Mouse (Mus musculus) embryo, embryonic 11.5 days (tissue): ENCODE data around the gene Corin.

Experiments
- DNase-seq: peaks from one replicate; pipeline ENCODE4 v3.0.0-alpha.2; 2012; ENCODE audit warnings: low read depth, low spot score

The Corin gene

DNA sequence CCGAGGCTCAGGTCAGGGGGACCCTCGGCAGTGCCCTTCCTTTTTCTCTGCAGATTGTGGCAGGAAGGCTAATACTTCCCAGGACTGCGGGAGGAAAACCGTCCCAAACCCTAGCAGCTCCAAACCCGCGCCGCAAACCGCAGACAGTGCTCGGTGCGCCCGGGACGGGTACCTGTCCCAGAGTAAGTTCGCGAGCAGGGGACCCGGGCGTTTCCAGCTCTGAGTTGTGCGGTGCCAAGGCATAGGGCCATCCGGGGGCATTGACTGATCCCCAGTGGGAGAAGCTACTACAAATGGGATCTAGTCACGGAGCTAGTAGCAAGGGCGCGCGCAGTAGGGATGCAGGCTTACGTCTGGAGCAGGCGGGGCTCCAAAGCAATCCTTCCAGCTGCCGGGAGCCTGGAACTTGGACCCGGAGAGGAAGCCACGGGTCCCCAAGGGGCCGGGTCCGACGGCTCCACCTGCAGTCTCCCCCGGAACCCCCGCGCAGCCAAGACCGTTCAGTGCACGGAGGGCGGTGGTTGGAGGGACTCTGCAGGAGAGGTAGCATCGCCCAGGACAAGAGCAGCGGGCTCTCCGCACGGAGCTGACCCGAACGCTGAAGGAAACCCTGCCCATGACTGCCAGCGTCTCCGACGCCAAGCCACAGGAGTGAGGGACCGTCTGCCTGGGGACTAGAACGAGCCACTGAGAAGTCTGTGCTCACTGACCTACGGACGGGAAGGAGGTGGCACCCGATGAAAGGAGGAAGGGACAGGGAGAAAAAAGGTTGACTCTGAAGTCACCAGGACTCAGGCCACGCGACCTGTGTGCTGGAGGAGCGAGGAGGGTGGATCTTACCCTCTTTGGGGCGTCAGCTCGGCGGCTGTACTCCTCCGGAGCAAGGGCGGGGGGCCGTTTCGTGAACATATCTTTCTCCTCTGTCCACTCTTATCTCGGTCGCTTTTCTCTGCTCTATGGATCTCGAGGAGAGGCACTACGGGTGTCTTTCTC lies at the start of gene Corin:
Gene Corin (minus strand): TSS at position 943 of the 993 bp plus-strand sequence.
- no peak for DNase-seq

- no peak for DNase-seq
Measured at GRCm38 (mm10) chr5:72551209-72551608, 46.9 kb upstream of the Corin start.

DNA sequence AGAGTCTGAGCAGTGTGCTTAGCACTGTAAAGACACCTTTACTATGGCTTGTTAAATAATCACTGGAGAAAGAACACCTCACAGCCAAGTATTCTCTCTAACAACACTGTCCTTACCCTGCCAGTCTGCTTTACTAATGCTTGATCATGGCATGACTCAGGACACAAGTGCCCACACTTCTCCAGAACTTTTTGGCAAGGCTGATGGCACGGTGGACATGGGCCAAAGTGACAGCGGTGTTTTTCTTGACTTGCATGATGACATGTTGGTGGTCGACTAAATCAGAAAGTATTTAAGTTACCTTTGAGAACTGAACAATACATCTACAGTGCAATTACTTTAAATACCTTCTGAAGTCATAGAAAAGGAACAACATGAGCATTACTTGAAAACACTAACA lies 24.6 kb upstream of the Corin start:
- DNase-seq = no peak

DNA sequence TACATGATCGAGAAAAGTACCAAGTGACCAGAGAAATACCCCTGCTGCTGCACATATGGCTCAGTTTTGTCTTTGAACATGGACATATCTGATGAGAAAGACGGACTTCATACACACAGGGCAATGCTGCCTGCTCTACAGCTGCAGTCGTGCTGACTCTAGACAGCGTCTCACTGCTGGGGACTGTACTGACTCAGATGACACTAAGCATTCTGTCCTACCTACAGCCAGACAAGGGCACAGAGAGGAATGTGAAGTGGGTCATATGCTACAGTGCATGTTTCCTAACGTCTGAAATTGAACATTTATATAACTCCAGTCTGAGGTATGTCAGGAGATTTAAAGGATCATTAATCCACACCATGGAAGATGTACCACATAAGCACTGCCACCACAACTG lies 9.5 kb upstream of the Corin start:
- DNase-seq = no peak

GRCm38 (mm10) chr5:72505740-72506139 lies 1.5 kb upstream of the Corin start:
- no peak for DNase-seq

DNA sequence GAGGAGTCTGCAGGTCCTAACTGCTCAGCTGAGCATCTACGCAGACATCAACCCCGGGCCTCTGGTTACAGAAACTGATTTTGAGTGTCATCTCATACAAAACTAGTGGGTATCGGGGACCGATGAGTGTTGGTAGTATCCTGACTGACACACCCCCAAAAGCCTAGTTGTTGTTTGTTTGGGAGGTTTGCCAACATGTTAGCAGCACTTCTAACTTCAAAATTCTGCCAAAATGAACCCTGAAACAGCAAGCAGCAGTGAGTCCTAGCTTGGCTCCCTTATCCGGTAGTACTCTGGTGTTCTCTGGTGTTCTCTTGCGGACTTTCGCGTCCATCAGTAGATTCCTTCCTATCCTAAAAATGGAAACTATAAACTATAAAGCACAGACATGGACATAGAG lies 1.5 kb downstream of the Corin start:
- DNase-seq = no peak

GRCm38 (mm10) chr5:72501763-72502162 lies 2.5 kb downstream of the Corin start:
- no peak for DNase-seq

GRCm38 (mm10) chr5:72498271-72498670 lies 6.0 kb downstream of the Corin start:
- DNase-seq = no peak

GRCm38 (mm10) chr5:72496756-72497155 lies 7.5 kb downstream of the Corin start:
- DNase-seq = no peak

GRCm38 (mm10) chr5:72493906-72494305 lies 10.4 kb downstream of the Corin start:
- no peak for DNase-seq

- DNase-seq = no peak
Measured at GRCm38 (mm10) chr5:72491232-72491631, 13.0 kb downstream of the Corin start.

DNA sequence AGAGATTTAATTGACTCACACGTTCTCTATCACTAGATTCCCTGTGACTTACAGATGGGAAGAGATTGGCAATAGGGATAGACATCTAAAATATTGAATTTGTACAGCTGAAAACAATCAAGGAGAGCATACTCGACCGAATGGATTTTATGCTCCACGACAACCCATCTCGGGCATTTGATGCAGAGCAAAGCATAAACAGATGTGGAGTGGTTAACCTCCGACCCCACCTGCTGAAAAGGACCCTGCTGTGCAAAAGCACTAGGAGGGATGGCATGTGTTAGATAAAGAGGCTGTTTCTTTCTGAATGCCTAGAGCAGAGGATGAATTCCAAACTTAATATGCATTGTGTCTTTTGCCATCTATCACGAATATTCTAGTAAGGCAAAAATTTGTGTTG lies 23.8 kb downstream of the Corin start:
- DNase-seq = no peak

DNA sequence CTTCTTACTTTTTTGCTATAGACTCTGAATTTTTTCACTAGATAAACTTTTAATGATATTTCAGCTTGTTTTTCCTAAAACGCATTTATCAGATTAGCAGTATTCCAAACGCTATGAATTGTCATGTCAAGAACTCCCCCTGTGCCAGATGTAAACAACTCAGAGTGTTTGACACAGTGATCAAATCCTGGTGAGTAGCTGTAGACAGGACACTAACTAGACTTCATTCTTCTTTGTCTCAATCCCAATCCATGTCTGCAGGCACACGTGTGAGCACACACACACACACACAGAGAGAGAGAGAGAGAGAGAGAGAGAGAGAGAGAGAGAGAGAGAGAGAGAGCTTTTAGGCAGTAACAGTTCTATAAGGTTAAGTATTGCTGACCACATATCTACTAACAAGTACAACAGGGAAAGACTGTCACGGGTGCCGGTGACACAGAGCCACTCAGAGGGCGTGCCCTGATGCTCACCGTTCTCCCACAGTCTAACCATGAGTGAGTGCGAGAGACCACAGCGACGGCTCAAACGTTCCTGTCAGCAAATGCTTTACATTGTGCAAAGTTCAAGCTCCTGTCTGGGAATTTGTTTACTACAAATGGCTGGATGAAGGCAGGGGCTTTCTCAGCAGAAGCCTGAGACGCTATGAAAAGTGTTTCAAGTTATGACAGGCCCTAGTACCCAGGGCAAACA lies 31.8 kb downstream of the Corin start:
- DNase-seq = no peak

- DNase-seq = no peak
Measured at GRCm38 (mm10) chr5:72471746-72472145, 32.5 kb downstream of the Corin start.

DNA sequence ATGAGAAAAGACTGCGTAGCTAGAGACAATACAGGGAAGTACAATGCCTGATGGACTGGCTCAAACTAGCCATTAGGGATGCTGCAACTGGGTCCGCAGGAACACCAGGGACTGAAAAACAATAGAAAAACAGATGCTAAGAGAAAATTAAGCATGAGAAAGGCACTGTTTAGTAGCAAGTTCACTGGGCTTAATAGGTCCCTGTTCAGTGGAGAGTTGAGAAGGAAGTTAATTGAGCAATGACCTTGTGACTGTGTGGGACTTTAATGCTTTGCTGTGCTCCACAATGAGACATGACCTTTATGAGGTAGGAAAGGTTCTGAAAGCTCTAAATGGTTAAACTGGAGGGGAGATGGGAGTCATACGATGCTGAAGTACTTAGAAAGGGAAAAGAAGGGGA lies 39.3 kb downstream of the Corin start:
- DNase-seq = no peak

GRCm38 (mm10) chr5:72459374-72460112 lies 44.7 kb downstream of the Corin start:
- no peak for DNase-seq

DNA sequence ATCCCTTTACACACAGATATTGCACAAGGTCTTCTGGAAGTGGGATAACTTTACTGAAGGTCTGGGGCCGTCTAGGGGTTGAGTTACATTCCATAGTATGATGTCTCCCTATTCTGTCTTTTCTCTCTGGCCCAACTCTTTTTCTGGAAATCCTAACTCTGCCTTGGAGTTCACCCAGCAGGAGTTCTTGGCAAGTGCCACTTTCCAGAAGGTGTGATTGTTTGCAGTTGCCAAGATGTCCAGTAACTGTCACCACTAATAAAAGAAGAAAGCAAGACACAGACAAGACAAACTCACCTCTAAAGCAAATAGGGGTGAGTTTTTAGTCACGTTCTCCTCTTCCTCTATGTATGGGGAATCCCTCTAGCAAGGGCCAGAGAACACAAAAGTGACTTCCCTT lies 50.6 kb downstream of the Corin start:
- DNase-seq = no peak

DNA sequence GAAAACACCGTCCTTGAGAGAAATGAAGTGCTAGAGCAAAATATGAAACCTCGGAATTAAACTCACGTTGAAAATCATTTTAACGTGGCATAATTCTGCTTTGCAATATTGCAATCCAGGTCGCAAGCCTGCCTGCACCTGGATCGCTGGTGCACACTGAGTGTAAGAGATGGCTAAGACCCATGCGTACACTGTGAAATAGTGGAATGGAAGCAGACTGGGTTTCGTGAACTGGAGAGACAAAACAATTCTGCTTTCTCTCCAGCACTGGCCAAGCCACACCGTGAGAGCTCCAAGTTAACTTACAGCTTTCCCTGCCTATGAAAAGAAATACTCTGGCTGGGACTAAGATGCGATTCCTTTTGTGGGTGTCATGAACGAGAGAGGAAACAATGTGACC lies 51.1 kb downstream of the Corin start:
- no peak for DNase-seq

DNA sequence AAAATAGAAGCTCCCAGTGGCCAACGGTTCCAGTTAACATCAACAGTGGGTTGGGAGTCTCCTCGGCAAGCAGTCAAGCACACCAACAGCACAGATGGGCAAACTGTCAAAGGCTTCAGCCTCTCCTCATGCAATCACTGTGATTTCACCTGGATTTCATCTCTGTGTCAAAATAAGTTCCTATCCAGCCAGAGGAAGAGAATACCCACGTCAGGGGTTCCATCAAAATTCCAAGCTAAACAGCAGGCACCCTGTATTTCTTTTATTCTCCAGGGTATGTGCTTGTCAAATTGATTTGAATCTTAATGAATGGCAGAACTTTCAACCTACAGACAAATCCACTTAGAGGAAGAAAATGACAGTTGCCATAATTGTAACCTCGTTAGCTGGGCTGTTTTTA lies 51.5 kb downstream of the Corin start:
- DNase-seq = no peak

DNA sequence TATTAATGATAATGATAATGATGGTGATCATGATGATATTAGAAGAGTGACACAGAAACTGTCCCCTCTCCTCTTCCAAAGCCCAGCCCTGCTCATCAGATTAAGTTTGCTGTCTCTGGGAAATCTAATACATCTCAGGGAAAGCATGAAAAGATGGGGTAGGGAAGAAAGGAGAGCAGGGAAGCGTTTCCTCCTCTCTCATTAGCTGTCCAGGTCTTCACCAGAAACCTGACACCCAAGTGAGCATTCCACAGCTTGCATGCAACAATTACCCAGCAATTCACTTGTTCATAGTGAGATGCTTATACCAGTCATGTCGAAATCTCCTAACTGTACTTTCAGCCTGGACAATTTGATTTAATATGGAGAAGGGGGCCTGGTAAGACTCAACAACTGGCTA lies 55.4 kb downstream of the Corin start:
- no peak for DNase-seq

GRCm38 (mm10) chr5:72446104-72446503 lies 58.2 kb downstream of the Corin start:
- DNase-seq = no peak

DNA sequence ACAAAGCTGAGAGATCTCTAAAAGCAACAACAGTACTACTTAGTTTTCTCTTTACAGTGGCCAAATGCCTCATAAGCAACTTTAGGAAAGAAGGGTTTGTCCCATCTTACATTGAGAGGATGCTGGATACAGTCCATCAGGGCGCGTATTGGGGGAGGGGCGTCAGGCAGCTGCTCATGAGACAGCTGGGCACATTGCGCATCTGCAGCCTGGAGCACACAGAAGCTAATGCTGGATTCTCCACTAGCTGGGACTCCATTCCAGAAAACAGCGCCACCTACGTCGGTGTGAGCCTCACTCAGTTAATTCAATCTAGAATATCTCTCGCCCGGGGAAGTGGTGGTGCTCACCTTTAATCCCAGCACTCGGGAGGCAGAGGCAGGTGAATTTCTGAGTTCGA lies 60.3 kb downstream of the Corin start:
- no peak for DNase-seq
